Mouse (Mus musculus) midbrain, embryonic 12.5 days (tissue): ENCODE data around the gene Fancc. TPM values are rescaled to one million over a fixed set of nuclear protein-coding genes. Genes with fewer than 3 reads are reported as not detected.

Experiments used
- ATAC-seq: fragments of 200-750 bp; cut with Nextera tagmentation; 2 replicates; pipeline ENCODE4 v1.8.0; 2017; ENCODE audit warnings: low read depth, moderate TSS enrichment, moderate library complexity; ENCODE audit not compliant: low FRiP score
- H3K27ac ChIP-seq: fragments of 300-500 bp; sonication (generic); replicated peaks from 2 replicates; pipeline ENCODE4 v1.5.1; 2016; ENCODE audit warnings: mild to moderate bottlenecking
- H3K27me3 ChIP-seq: fragments of 300-500 bp; sonication (generic); 2 replicates; pipeline ENCODE4 v1.6.1; 2016; ENCODE audit warnings: mild to moderate bottlenecking
- H3K36me3 ChIP-seq: fragments of 300-500 bp; sonication (generic); 2 replicates; pipeline ENCODE4 v1.6.1; 2016
- H3K4me1 ChIP-seq: fragments of 300-500 bp; sonication (generic); 2 replicates; pipeline ENCODE4 v1.6.1; 2016
- H3K4me2 ChIP-seq: fragments of 300-500 bp; sonication (generic); replicated peaks from 2 replicates; pipeline ENCODE4 v1.6.1; 2016; ENCODE audit warnings: mild to moderate bottlenecking, moderate library complexity
- H3K4me3 ChIP-seq: fragments of 300-500 bp; sonication (generic); 2 replicates; pipeline ENCODE4 v1.5.1; 2016; ENCODE audit warnings: mild to moderate bottlenecking
- H3K9ac ChIP-seq: fragments of 300-500 bp; sonication (generic); replicated peaks from 2 replicates; pipeline ENCODE4 v1.6.1; 2016; ENCODE audit warnings: mild to moderate bottlenecking, moderate library complexity
- H3K9me3 ChIP-seq: fragments of 300-500 bp; sonication (generic); 2 replicates; pipeline ENCODE4 v1.6.1; 2016; ENCODE audit warnings: mild to moderate bottlenecking
- WGBS: fragments of 180-500 bp; shearing (Covaris S2); methylation state at CpG from one replicate; pipeline ENCODE4 v1.1.7; 2016; 5-methylcytosine and 5-hydroxymethylcytosine counted together
- polyA plus RNA-seq: library from polyadenylated mRNA; unstranded; fragments of >200 nt; fragmentation: Nextera tagmentation; extraction: Ambion mirVana; gene quantifications from 2 replicates; pipeline ENCODE4 v1.2.1, GENCODE M21; 2016

Gene Fancc
- polyA plus RNA-seq: 23.5 and 24.8 TPM in 2 replicates

- Histone ChIP-seq H3K4me2 (peak within 1 kb of the TSS; percentile 40), H3K4me3 (no peak within 1 kb of the TSS), H3K9ac (no peak within 1 kb of the TSS), H3K27me3 (peaks cover 3% of the 10 kb centered on the region), H3K36me3 (no peaks in the 10 kb centered on the region), H3K9me3 (no peaks in the 10 kb centered on the region), H3K4me1 (peaks cover 15% of the 10 kb centered on the region), H3K27ac (peak within 1 kb of the TSS; percentile 63)
- ATAC-seq: peak; percentile 87
- 19% methylated on average over 23 of the region's 23 CpGs for WGBS
These were observed at the start of gene Fancc for GRCm38 (mm10) chr13:63496646-63497582. TSS of gene Fancc (minus strand) at chr13:63497278.

- ATAC-seq: no peak
- peaks cover 32% of the 10 kb centered on the region for H3K36me3 ChIP-seq
- no peaks in the 10 kb centered on the region for H3K27me3 ChIP-seq
- H3K27ac ChIP-seq: 0 out of 2 replicates have a peak overlapping the region, but pooled peaks have one; percentile 20
- H3K9me3 ChIP-seq: no peaks in the 10 kb centered on the region
- H3K4me3 ChIP-seq: no peak overlapping the region
- peak overlapping the region; percentile 21 for H3K4me2 ChIP-seq
- no peak overlapping the region for H3K9ac ChIP-seq
- peaks cover 62% of the 10 kb centered on the region for H3K4me1 ChIP-seq
- WGBS: 57% methylated on average over 7 of the region's 7 CpGs
These were observed 48.2 kb upstream of the Fancc start for GRCm38 (mm10) chr13:63545291-63545690.

- Histone ChIP-seq H3K4me1 (peaks cover 60% of the 10 kb centered on the region), H3K27ac (0 out of 2 replicates have a peak overlapping the region, but pooled peaks have one; percentile 20), H3K4me3 (no peak overlapping the region), H3K36me3 (peaks cover 34% of the 10 kb centered on the region), H3K9ac (no peak overlapping the region), H3K9me3 (no peaks in the 10 kb centered on the region), H3K4me2 (peak overlapping the region; percentile 21), H3K27me3 (no peaks in the 10 kb centered on the region)
- ATAC-seq: no peak
- WGBS: 48% methylated on average over 5 of the region's 5 CpGs
These were observed 47.8 kb upstream of the Fancc start for GRCm38 (mm10) chr13:63544967-63545253.

- Histone ChIP-seq H3K36me3 (peaks cover 40% of the 10 kb centered on the region), H3K4me3 (no peak overlapping the region), H3K27ac (peak overlapping the region; percentile 22), H3K9me3 (no peaks in the 10 kb centered on the region), H3K4me1 (peaks cover 54% of the 10 kb centered on the region), H3K4me2 (no peak overlapping the region), H3K27me3 (no peaks in the 10 kb centered on the region), H3K9ac (no peak overlapping the region)
- 53% methylated on average over 13 of the region's 13 CpGs for WGBS
- peak; percentile 21; the same call in 1 of the 2 replicates for ATAC-seq
These were observed 47.3 kb upstream of the Fancc start for GRCm38 (mm10) chr13:63544119-63544966.

- Histone ChIP-seq H3K4me1 (peaks cover 46% of the 10 kb centered on the region), H3K27ac (0 out of 2 replicates have a peak overlapping the region, but pooled peaks have one; percentile 3), H3K4me3 (no peak overlapping the region), H3K36me3 (peaks cover 49% of the 10 kb centered on the region), H3K4me2 (no peak overlapping the region), H3K27me3 (no peaks in the 10 kb centered on the region), H3K9ac (no peak overlapping the region), H3K9me3 (no peaks in the 10 kb centered on the region)
- 73% methylated on average over 6 of the region's 6 CpGs for WGBS
- no peak for ATAC-seq
These were observed 46.4 kb upstream of the Fancc start for GRCm38 (mm10) chr13:63543459-63543858.

- Histone ChIP-seq H3K27me3 (no peaks in the 10 kb centered on the region), H3K9me3 (no peaks in the 10 kb centered on the region), H3K36me3 (peaks cover 54% of the 10 kb centered on the region), H3K9ac (no peak overlapping the region), H3K4me2 (no peak overlapping the region), H3K27ac (no peak overlapping the region), H3K4me3 (no peak overlapping the region), H3K4me1 (peaks cover 44% of the 10 kb centered on the region)
- 69% methylated on average over 3 of the region's 3 CpGs for WGBS
- no peak for ATAC-seq
These were observed 45.8 kb upstream of the Fancc start for GRCm38 (mm10) chr13:63542796-63543384.

- Histone ChIP-seq H3K9me3 (no peaks in the 10 kb centered on the region), H3K27ac (no peak overlapping the region), H3K4me2 (no peak overlapping the region)
These were observed 44.4 kb upstream of the Fancc start for GRCm38 (mm10) chr13:63541510-63541909.

GRCm38 (mm10) chr13:63540584-63540983 lies 43.5 kb upstream of the Fancc start:
- H3K36me3 ChIP-seq: peaks cover 77% of the 10 kb centered on the region

More at GRCm38 (mm10) chr13:63541510-63541909, 44.4 kb upstream of the Fancc start:
- Histone ChIP-seq H3K9ac (no peak overlapping the region), H3K36me3 (peaks cover 67% of the 10 kb centered on the region), H3K4me3 (no peak overlapping the region), H3K4me1 (peaks cover 41% of the 10 kb centered on the region), H3K27me3 (no peaks in the 10 kb centered on the region)
- no peak for ATAC-seq

GRCm38 (mm10) chr13:63534981-63535380 lies 37.9 kb upstream of the Fancc start:
- WGBS: 80% methylated on average over 4 of the region's 4 CpGs
- no peak for ATAC-seq

More at GRCm38 (mm10) chr13:63540584-63540983, 43.5 kb upstream of the Fancc start:
- no peak for ATAC-seq
- no peak overlapping the region for H3K4me2 ChIP-seq
- H3K9ac ChIP-seq: no peak overlapping the region
- no peak overlapping the region for H3K27ac ChIP-seq
- H3K4me1 ChIP-seq: peaks cover 32% of the 10 kb centered on the region
- WGBS: 91% methylated on average over 12 of the region's 12 CpGs
- H3K9me3 ChIP-seq: no peaks in the 10 kb centered on the region
- no peak overlapping the region for H3K4me3 ChIP-seq
- H3K27me3 ChIP-seq: no peaks in the 10 kb centered on the region

GRCm38 (mm10) chr13:63530857-63531256 lies 33.8 kb upstream of the Fancc start:
- no peak overlapping the region for H3K9ac ChIP-seq
- WGBS: 72% methylated on average over 9 of the region's 9 CpGs
- H3K27ac ChIP-seq: no peak overlapping the region
- peaks cover 40% of the 10 kb centered on the region for H3K4me1 ChIP-seq
- H3K27me3 ChIP-seq: no peaks in the 10 kb centered on the region
- H3K4me2 ChIP-seq: no peak overlapping the region
- H3K9me3 ChIP-seq: no peaks in the 10 kb centered on the region
- H3K4me3 ChIP-seq: no peak overlapping the region
- ATAC-seq: no peak
- H3K36me3 ChIP-seq: peaks cover 70% of the 10 kb centered on the region

More at GRCm38 (mm10) chr13:63534981-63535380, 37.9 kb upstream of the Fancc start:
- Histone ChIP-seq H3K4me3 (no peak overlapping the region), H3K27me3 (no peaks in the 10 kb centered on the region), H3K4me2 (no peak overlapping the region), H3K9ac (no peak overlapping the region), H3K36me3 (peaks cover 93% of the 10 kb centered on the region), H3K4me1 (peaks cover 12% of the 10 kb centered on the region), H3K9me3 (no peaks in the 10 kb centered on the region), H3K27ac (no peak overlapping the region)

- no peaks in the 10 kb centered on the region for H3K9me3 ChIP-seq
- H3K4me3 ChIP-seq: no peak overlapping the region
- H3K4me1 ChIP-seq: peaks cover 45% of the 10 kb centered on the region
- no peak overlapping the region for H3K4me2 ChIP-seq
- H3K9ac ChIP-seq: no peak overlapping the region
- ATAC-seq: no peak
- WGBS: 29% methylated on average over 3 of the region's 3 CpGs
- H3K27me3 ChIP-seq: no peaks in the 10 kb centered on the region
- no peak overlapping the region for H3K27ac ChIP-seq
- peaks cover 68% of the 10 kb centered on the region for H3K36me3 ChIP-seq
These were observed 33.3 kb upstream of the Fancc start for GRCm38 (mm10) chr13:63530371-63530764.
